Mouse (Mus musculus) neural tube, embryonic 12.5 days (tissue): ENCODE measurements around the gene Gk5. TPM values are rescaled to one million over a fixed set of nuclear protein-coding genes. Genes with fewer than 3 reads are reported as not detected.

ENCODE experiments used
- ATAC-seq: fragments of 200-750 bp; cut with Nextera tagmentation; 2 replicates; pipeline ENCODE4 v1.8.0; 2017; ENCODE audit warnings: low read depth, mild to moderate bottlenecking, moderate TSS enrichment, moderate library complexity; ENCODE audit not compliant: low FRiP score
- H3K27ac ChIP-seq: fragments of 300-500 bp; sonication (generic); 2 replicates; pipeline ENCODE4 v1.5.1; 2016
- H3K27me3 ChIP-seq: fragments of 300-500 bp; sonication (generic); replicated peaks from 2 replicates; pipeline ENCODE4 v1.6.1; 2016; ENCODE audit warnings: mild to moderate bottlenecking
- H3K36me3 ChIP-seq: fragments of 300-500 bp; sonication (generic); 2 replicates; pipeline ENCODE4 v1.6.1; 2016; ENCODE audit warnings: mild to moderate bottlenecking
- H3K4me1 ChIP-seq: fragments of 300-500 bp; sonication (generic); 2 replicates; pipeline ENCODE4 v1.6.1; 2016
- H3K4me2 ChIP-seq: fragments of 300-500 bp; sonication (generic); replicated peaks from 2 replicates; pipeline ENCODE4 v1.6.1; 2016; ENCODE audit warnings: mild to moderate bottlenecking
- H3K4me3 ChIP-seq: fragments of 300-500 bp; sonication (generic); 2 replicates; pipeline ENCODE4 v1.5.1; 2016
- H3K9ac ChIP-seq: fragments of 300-500 bp; sonication (generic); 2 replicates; pipeline ENCODE4 v1.6.1; 2016; ENCODE audit warnings: mild to moderate bottlenecking
- H3K9me3 ChIP-seq: fragments of 300-500 bp; sonication (generic); 2 replicates; pipeline ENCODE4 v1.6.1; 2016; ENCODE audit warnings: mild to moderate bottlenecking
- WGBS: fragments of 180-500 bp; shearing (Covaris S2); methylation state at CpG from one replicate; pipeline ENCODE4 v1.1.7; 2016; 5-methylcytosine and 5-hydroxymethylcytosine counted together
- polyA plus RNA-seq: library from polyadenylated mRNA; unstranded; fragments of >200 nt; fragmentation: Nextera tagmentation; extraction: Ambion mirVana; gene quantifications from 2 replicates; pipeline ENCODE4 v1.2.1, GENCODE M21; 2016

Gene Gk5
- polyA plus RNA-seq, 1 experiment from 2014 or later, result 4.1 TPM

GRCm38 (mm10) chr9:96197806-96198205 is 78.6 kb downstream of the Gk5 start:
- H3K27ac ChIP-seq, result no peak overlapping the region
- peak overlapping the region; percentile 99; the same call in 1 of the 2 replicates for H3K4me2 ChIP-seq
- 54% methylated on average over 9 of the region's 9 CpGs for WGBS
- H3K4me3 ChIP-seq, result no peak overlapping the region
- no peak for ATAC-seq
- no peak overlapping the region for H3K9ac ChIP-seq
- no peaks in the 10 kb centered on the region for H3K36me3 ChIP-seq
- H3K27me3 ChIP-seq, result no peaks in the 10 kb centered on the region
- peaks cover 12% of the 10 kb centered on the region for H3K4me1 ChIP-seq
- H3K9me3 ChIP-seq, result no peaks in the 10 kb centered on the region

GRCm38 (mm10) chr9:96203663-96204062 is 84.5 kb downstream of the Gk5 start:
- Histone ChIP-seq H3K9me3 (no peaks in the 10 kb centered on the region), H3K4me2 (no peak overlapping the region), H3K4me1 (no peaks in the 10 kb centered on the region), H3K27me3 (no peaks in the 10 kb centered on the region), H3K27ac (no peak overlapping the region), H3K36me3 (no peaks in the 10 kb centered on the region), H3K9ac (no peak overlapping the region), H3K4me3 (no peak overlapping the region)
- no peak for ATAC-seq
- 90% methylated on average over 3 of the region's 3 CpGs for WGBS

- Histone ChIP-seq H3K27me3 (no peaks in the 10 kb centered on the region), H3K4me2 (no peak overlapping the region), H3K9ac (no peak overlapping the region), H3K4me3 (no peak overlapping the region), H3K36me3 (no peaks in the 10 kb centered on the region), H3K27ac (no peak overlapping the region), H3K9me3 (no peaks in the 10 kb centered on the region), H3K4me1 (no peaks in the 10 kb centered on the region)
- WGBS, result 91% methylated on average over 3 of the region's 3 CpGs
- no peak for ATAC-seq
Measured at GRCm38 (mm10) chr9:96207428-96207827, 88.3 kb downstream of the Gk5 start.

- Histone ChIP-seq H3K27ac (no peak overlapping the region), H3K4me2 (no peak overlapping the region), H3K9ac (no peak overlapping the region), H3K36me3 (no peaks in the 10 kb centered on the region), H3K4me1 (no peaks in the 10 kb centered on the region), H3K9me3 (no peaks in the 10 kb centered on the region), H3K27me3 (no peaks in the 10 kb centered on the region), H3K4me3 (no peak overlapping the region)
- no peak for ATAC-seq
- 87% methylated on average over 3 of the region's 3 CpGs for WGBS
Measured at GRCm38 (mm10) chr9:96213036-96213645, 94.0 kb downstream of the Gk5 start.

- H3K27ac ChIP-seq, result no peak overlapping the region
- H3K36me3 ChIP-seq, result no peaks in the 10 kb centered on the region
- H3K27me3 ChIP-seq, result no peaks in the 10 kb centered on the region
- no peaks in the 10 kb centered on the region for H3K4me1 ChIP-seq
- no peak overlapping the region for H3K9ac ChIP-seq
- no peak overlapping the region for H3K4me3 ChIP-seq
- H3K4me2 ChIP-seq, result no peak overlapping the region
- H3K9me3 ChIP-seq, result no peaks in the 10 kb centered on the region
- 95% methylated on average over 2 of the region's 2 CpGs for WGBS
- ATAC-seq, result no peak
Measured at GRCm38 (mm10) chr9:96214171-96214570, 95.0 kb downstream of the Gk5 start.

- H3K4me2 ChIP-seq, result no peak overlapping the region
- no peaks in the 10 kb centered on the region for H3K9me3 ChIP-seq
- H3K27me3 ChIP-seq, result no peaks in the 10 kb centered on the region
- WGBS, result 100% methylated on average over 1 of the region's 1 CpGs
- ATAC-seq, result no peak
- H3K36me3 ChIP-seq, result no peaks in the 10 kb centered on the region
- no peaks in the 10 kb centered on the region for H3K4me1 ChIP-seq
- no peak overlapping the region for H3K9ac ChIP-seq
- H3K27ac ChIP-seq, result no peak overlapping the region
- no peak overlapping the region for H3K4me3 ChIP-seq
Measured at GRCm38 (mm10) chr9:96217299-96217698, 98.1 kb downstream of the Gk5 start.

- no peak overlapping the region for H3K4me3 ChIP-seq
- no peaks in the 10 kb centered on the region for H3K36me3 ChIP-seq
- H3K9ac ChIP-seq, result no peak overlapping the region
- no peak for ATAC-seq
- H3K9me3 ChIP-seq, result no peaks in the 10 kb centered on the region
- no peak overlapping the region for H3K4me2 ChIP-seq
- H3K27ac ChIP-seq, result no peak overlapping the region
- no peaks in the 10 kb centered on the region for H3K27me3 ChIP-seq
- no peaks in the 10 kb centered on the region for H3K4me1 ChIP-seq
Measured at GRCm38 (mm10) chr9:96217799-96218198, 98.6 kb downstream of the Gk5 start.

GRCm38 (mm10) chr9:96219114-96219669 is 100.0 kb downstream of the Gk5 start:
- WGBS, result 63% methylated on average over 2 of the region's 2 CpGs
- Histone ChIP-seq H3K4me1 (no peaks in the 10 kb centered on the region), H3K4me2 (no peak overlapping the region), H3K9ac (no peak overlapping the region), H3K27ac (no peak overlapping the region), H3K36me3 (no peaks in the 10 kb centered on the region), H3K4me3 (no peak overlapping the region), H3K9me3 (no peaks in the 10 kb centered on the region), H3K27me3 (no peaks in the 10 kb centered on the region)
- no peak for ATAC-seq

GRCm38 (mm10) chr9:96220419-96220818 is 101.3 kb downstream of the Gk5 start:
- Histone ChIP-seq H3K9ac (no peak overlapping the region), H3K27ac (no peak overlapping the region)
- no peak for ATAC-seq

GRCm38 (mm10) chr9:96223302-96223701 is 104.1 kb downstream of the Gk5 start:
- Histone ChIP-seq H3K4me3 (no peak overlapping the region), H3K9me3 (no peaks in the 10 kb centered on the region), H3K4me2 (no peak overlapping the region), H3K27me3 (no peaks in the 10 kb centered on the region), H3K4me1 (no peaks in the 10 kb centered on the region), H3K9ac (no peak overlapping the region), H3K27ac (no peak overlapping the region), H3K36me3 (no peaks in the 10 kb centered on the region)
- WGBS, result 89% methylated on average over 2 of the region's 2 CpGs
- ATAC-seq, result no peak

More at GRCm38 (mm10) chr9:96220419-96220818, 101.3 kb downstream of the Gk5 start:
- H3K4me2 ChIP-seq, result no peak overlapping the region
- H3K4me3 ChIP-seq, result no peak overlapping the region
- no peaks in the 10 kb centered on the region for H3K27me3 ChIP-seq
- H3K36me3 ChIP-seq, result no peaks in the 10 kb centered on the region
- H3K9me3 ChIP-seq, result no peaks in the 10 kb centered on the region
- H3K4me1 ChIP-seq, result no peaks in the 10 kb centered on the region

- no peak overlapping the region for H3K4me3 ChIP-seq
- H3K4me1 ChIP-seq, result no peaks in the 10 kb centered on the region
- no peaks in the 10 kb centered on the region for H3K27me3 ChIP-seq
- H3K9ac ChIP-seq, result no peak overlapping the region
- ATAC-seq, result no peak
- H3K9me3 ChIP-seq, result no peaks in the 10 kb centered on the region
- no peak overlapping the region for H3K27ac ChIP-seq
- H3K36me3 ChIP-seq, result no peaks in the 10 kb centered on the region
- no peak overlapping the region for H3K4me2 ChIP-seq
Measured at GRCm38 (mm10) chr9:96228285-96228684, 109.1 kb downstream of the Gk5 start.

- no peak overlapping the region for H3K4me3 ChIP-seq
- WGBS, result 55% methylated on average over 2 of the region's 2 CpGs
- H3K9me3 ChIP-seq, result no peaks in the 10 kb centered on the region
- no peaks in the 10 kb centered on the region for H3K4me1 ChIP-seq
- H3K27me3 ChIP-seq, result no peaks in the 10 kb centered on the region
- no peaks in the 10 kb centered on the region for H3K36me3 ChIP-seq
- no peak overlapping the region for H3K9ac ChIP-seq
- no peak overlapping the region for H3K4me2 ChIP-seq
- H3K27ac ChIP-seq, result no peak overlapping the region
- ATAC-seq, result no peak
Measured at GRCm38 (mm10) chr9:96230271-96230670, 111.1 kb downstream of the Gk5 start.
